Mouse (Mus musculus) kidney, adult 8-10 months (tissue): ENCODE measurements around the gene Adck1.
A peak's percentile ranks its signal among the peaks of the same experiment; 100 is the strongest.
"Not testable (repeated sequence)": the region's sequence is repeated elsewhere in the genome, so short reads cannot be mapped to it uniquely, and the experiment has no call there.

ENCODE experiments used
- DNase-seq, 2 experiments: peaks; one replicate each; pipeline ENCODE4 v3.0.0; 2022

Adck1 gene

DNA sequence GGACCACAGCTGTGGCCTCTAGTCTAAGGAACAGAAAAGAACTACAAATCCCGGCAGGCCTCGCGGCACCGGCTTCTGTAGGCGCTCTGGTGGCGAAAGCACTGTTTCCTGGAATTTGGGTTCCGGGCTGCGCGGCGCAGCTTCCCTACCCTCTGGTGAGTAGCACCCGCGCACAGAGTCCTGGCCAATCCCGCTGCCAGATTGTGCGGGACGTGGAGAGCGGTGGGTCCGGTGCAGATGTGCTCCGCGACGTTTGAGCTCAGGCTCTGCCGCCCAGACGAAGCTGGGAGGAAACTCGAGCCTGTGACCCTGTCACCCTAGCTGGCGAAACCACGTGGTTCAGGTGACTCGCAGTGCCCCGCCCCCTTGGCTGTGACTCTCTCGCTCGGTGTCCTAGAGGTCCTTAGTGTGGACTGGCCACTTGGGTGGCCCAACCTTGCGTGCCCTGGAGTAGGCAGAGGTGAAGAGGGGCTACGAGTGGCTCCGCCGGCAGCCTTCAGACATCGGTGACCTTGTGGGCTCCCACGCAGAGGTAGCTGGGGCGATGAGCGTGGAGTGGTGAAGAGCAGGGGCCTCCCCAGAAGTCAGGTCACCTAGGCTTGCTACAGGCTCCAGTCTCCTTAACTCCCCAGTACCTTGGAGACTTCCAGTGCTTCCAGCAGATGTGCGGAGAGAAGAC is at the start of gene Adck1:
Adck1 (plus strand) TSS at position 114 of the 679 bp plus-strand sequence.
- DNase-seq, result peak; percentile 87 to 93

DNA sequence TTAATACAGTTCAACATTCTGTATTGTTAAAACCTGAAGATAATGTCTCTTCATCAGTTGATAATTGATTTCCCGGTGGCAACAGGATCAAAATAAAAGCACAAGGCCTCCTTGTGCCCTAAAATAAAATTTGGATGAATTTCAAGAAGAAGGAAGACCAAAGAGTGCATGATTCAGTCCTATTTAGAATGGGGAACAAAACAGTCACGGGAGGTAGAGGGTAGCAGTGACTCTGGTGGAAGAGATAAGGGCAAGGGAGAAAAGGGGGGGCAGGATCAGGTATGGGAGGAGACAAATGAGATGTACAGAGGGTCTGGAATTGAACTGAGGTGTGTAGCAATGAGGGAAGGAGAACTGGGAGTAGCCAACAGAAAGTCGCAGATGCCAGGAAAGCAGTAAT is 45.8 kb upstream of the Adck1 start:
- DNase-seq, result no peak

DNA sequence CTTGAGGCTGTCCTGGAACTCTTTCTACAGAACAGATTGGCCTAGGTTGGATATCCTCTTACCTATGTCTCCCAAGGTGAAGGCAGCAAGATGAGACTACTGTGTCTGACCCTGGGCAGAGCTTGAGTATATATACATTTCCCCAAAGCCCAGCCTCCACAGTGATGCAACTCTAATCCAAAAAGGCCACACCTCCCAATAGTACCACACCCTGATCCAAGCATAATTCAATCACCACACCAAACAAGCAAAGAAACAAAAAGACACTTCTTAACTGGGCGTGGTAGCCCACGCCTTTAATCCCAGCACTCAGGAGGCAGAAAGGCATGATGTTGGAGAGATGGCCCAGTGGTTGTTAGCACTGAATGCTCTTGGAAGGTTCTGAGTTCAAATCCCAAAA is 36.4 kb upstream of the Adck1 start, which contains the start of gene Gm5039:
Gm5039 (minus strand) TSS at position 101 of the 400 bp plus-strand sequence.
- DNase-seq, result not testable (repeated sequence)

DNA sequence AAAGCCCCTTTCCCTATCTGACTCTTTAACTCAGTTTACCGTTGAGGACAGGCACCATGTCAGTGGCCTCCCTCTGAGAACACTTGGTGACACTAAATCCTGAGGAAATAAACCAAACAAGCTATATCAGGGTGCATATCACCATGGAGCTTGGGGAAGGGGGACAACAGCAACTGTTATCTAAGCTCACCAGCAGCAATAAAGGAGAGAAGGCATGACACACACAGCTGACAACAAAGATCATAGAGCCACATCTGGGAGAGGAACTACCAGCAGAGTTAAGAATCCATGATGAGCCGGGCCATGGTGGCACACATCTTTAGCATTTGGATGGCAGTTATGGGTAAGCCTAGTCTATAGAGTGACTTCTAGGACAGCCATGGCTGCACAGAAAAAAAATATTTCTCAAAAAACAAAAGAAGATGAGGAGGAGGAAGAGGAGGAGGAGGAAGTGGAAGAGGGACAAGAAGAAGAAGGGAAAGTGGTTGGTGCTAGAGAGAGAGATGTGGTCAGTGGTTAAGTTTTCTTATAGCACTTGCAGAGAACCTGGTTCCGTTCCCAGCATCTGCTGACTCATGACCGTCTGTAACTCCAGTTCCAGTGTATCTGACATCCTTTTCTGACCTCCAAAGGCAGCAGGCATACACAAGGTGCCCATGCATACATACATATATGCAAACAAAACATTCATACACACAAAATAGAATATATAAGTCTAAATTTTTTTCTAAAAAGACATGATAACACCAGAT is 23.5 kb upstream of the Adck1 start:
- DNase-seq, result not testable (repeated sequence)

DNA sequence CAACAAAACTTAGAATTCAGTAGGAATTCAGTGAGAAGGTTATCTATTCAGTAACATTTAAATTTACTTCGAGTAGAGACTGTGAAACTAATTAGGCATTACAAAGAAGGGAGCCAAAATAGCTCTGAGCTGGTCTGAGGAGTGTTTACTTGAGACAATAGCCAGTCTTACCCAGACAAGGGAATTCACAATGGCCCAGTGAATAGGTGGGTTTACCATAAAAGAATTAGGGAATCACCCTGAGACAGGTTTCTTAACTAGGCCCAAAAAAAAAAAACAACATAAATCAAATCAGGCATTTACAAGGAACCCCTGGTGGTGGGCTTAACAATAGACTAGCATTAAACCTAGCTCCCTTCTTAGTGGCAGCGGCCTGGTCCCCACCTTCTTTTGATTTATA is 19.1 kb upstream of the Adck1 start:
- DNase-seq, result not testable (repeated sequence)

DNA sequence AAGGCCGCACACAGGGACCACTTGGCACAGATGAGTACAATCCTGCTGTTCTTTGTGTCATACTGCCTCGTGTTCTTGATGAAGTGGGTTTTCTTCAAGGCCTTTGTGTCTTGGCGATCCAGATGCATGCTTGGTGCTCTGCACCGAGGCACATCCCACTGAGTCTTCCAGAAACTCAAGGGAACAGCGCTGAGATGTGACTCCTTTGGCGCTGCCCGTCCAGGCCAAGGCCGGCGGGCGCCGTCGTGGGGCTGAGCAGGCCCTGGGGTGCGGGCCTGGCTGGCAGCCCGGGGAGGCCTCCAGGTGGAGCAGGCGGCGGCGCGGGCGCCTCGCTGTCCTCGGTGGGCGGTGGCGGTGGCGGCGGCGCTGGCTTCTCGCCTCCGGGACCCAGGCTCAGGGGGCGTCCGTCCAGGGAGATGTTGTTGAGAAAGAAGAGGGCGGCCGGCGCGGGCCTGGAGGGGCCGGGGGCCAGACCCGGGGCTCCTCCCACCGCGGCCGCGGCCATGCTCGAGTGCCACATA is 6.1 kb upstream of the Adck1 start:
- DNase-seq, result no peak

DNA sequence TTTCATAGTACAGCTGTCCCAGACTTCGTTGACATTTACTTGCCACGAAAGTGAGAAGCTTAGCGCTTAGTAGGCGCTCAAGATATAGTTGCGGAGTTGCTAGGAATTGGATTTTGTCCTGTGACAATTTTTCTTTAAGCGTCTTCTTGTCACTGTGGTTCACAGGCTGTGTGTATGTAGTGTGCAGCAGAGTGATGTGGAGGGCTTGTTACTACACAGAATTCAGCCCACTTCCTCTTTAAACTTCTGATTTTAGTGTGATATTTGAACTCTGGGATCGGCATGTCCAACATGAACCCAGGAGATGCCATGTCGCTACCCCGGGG is 729 bp downstream of the Adck1 start:
- DNase-seq, result no peak

DNA sequence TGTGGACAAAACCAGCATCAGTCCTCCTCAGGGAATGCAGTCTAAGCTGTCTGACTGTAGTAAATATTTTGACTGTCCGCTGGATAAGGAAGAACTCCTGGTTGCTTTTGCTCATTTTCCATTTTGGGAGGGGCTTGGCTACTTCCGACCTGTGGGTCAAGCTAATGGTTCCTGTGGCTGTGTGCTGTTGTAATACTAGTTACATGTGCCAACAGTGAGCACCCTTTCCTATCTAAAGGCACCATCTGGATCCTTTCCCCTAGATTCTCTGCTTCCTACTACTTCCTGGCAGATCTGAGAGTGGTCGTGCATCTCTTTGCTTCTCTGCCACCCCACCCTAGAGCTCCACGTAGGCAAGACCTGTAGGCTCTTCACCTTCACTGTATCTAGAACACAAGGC is 7.3 kb downstream of the Adck1 start:
- no peak for DNase-seq

DNA sequence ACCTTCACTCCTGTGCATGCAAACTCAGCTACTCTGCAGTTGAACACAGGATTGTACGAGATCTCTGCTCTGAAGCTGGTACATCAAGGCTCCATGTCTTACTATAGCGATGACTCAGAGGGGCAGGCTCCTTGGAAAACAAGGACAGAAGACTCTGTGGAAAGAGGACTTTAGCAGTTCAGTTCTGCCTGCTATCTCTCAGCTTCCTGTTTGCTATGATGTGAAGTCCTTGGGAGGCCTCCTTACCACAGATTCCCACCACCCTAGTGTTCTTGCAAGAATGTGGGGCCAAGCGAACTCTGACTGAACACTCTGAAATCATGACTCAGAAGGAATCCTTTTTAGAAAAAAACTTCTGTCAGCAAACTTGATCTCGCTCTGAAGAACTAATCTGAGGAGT is 8.3 kb downstream of the Adck1 start:
- DNase-seq, result no peak

DNA sequence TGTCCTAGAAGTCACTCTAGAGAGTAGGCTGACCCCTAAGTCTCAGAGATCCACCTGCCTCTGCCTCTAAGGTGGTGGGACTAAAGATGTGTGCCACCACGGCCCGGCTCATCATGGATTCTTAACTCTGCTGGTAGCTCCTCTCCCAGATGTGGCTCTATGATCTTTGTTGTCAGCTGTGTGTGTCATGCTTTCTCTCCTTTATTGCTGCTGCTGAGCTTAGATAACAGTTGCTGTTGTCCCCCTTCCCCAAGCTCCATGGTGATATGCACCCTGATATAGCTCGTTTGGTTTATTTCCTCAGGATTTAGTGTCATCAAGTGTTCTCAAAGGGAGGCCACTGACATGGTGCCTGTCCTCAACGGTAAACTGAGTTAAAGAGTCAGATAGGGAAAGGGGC is 9.3 kb downstream of the Adck1 start:
- DNase-seq, result not testable (repeated sequence)

DNA sequence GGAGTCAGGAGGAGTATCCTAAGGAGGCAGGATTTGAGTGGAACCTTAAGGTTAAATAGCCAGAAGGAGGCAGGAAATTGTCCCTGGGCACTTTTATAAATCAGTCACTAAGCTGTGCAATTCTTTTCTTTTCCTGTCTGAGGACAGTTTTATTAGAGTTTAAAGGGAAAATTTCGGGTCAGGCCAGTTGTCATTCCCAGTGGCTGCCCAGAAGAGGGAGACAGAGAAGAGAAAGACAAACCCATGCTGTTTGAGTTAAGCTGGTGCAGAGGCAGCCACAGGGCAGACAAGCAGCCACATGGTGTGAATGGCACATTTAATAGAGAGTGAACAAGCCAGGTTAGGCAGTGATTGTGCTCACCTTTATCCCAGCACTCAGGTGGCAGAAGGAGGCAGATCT is 10.0 kb downstream of the Adck1 start:
- not testable (repeated sequence) for DNase-seq

DNA sequence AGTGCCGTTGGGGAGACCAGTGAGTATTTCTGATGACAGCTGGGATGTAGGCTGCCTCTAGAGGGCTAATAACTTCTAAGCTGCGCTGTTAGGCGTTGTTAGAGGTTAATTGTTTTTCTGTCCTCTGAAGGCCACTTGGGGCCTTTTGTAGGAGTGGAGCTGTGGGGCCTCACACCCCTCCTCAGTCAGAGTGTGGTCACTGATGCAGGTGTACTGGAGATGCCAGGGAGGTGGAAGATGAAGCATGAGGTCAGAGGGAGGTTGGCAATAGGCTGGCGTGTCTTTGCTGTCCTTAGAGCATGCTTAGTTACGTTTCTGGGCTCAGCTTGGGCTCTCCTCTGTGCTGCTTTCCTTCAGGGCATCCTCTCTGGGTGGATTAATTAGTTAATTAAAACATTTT is 11.7 kb downstream of the Adck1 start:
- DNase-seq, result no peak

DNA sequence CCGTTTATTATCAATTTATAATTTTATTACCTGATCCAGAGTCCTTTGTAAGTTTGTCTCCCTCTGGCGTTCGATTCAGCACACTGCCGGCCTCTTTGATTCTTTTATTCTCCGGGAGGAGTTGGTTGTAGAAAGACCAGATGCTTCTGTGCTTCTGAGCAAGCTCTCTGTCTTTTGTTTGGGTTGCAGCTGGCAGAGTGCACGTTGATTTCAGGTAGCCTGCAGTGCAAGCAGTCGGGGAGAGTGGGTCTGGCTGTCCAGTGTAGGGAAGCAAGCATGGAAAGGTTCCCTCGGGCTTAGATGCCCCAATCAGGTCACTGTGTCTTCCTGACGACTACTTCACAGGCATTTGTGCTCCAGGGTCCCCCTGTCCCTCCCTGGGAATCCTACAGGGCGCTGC is 16.5 kb downstream of the Adck1 start:
- DNase-seq, result peak in 1 of 2 experiments; percentile 26

DNA sequence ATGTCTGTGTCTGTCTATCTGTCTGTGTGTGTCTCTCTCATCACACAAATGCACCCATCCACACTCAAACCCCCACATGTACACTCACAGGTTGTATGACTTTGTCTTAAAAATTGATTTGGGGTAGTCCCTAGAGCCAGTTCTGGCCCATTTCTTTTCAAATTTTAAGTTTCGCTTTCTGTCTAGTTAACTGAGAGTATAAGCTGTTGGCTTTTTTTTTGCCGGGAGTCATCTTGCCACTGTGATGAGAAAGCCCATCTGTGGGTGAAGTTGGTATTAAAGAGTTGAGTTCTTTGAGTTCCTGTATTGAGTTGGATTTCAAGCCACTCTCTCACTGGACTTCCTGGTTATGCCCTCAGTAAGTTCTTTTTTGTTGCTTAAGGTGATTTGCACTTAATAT is 17.9 kb downstream of the Adck1 start:
- DNase-seq, result no peak

DNA sequence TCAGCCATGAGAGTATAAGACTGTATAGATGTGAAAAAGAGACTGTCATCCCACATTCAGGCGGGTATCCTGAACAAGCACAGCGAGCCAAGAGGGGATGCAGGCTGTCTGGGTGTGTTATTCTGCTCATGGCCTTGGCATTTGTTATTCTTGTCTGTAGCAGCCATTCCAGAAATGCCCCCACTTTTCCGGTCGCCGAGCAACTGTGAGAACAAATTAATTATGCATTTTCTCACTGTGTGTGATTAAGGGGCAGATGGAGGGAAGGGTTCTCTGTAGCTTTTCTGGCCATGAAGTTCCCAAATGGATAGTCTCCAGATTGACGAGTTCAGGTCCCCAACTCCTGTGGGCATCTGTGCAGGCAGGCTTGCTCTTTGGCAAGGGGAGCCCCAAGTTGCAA is 28.5 kb downstream of the Adck1 start:
- DNase-seq, result no peak

DNA sequence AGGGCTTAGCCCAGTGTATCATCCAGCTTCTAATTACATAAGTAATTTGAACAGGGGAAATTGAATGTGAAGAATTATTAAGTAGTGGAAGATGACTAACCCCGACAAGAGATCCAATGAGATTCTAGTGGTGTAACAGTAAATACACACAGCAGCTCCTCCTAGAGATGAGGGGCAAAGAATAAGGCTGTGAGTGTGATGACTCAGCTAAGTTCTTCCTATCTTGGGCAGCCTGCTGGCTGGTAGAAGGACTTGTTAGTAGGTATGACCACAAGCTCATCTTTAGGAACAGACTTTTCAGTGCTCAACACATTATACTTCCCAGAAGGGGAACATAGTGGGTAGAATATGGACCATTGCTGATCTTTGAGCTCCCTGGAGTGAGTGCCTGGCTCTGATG is 38.3 kb downstream of the Adck1 start:
- DNase-seq, result no peak

DNA sequence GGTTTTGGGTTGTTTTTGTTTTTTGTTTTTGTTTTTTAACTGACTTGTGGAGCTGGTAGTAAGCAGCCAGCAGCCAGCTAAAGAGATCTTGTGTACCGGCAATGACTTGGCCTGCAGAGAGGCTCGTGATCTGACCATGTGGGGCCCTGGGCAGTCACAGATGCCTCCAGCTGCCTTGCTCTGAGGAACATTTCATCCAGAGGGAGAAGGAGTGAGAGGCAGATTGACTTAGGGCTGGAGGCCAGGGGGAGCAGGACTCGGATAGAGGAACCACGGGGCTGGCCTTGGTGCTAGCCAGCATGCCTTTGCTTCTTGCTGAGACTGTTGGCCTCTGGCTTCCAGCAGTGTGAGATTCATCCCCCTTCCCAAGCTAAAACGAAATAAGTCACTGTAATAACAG is 43.2 kb downstream of the Adck1 start:
- DNase-seq, result no peak

DNA sequence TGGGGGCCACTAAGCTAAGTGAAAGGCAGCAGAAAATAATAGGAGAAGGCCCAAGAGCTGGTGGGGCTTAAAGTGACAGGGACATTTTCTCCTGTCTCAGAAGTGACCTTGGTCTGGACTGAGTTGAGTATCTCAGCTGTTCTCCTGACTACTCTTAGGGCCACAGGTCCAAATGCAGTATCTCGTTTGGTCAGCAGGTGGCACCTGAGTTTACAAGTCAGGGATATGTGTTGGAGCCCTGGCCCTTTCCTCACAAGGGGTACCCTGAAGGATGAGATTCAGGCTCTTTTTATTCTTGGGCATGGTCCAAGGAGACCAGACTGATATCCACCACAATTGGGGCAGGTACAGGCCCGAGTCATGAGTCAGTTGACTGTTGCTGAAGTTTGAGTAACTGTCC is 44.8 kb downstream of the Adck1 start:
- DNase-seq, result peak; percentile 39 to 80

DNA sequence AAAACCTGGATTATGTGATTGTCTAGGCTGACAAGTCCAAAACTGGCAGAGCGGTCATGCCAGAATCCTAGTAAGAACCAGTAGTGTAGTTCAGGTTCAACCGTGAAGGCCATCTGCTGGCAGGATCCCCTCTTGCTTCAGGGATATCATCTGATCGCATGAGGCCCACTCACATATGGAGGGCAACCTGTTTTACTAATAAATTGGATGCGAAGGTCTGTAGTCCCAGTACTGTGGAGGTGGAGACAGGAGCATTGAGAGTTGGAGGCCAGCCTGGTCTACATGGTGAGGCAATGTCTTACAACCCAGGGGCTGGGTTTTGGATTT is 47.6 kb downstream of the Adck1 start:
- DNase-seq, result no peak

DNA sequence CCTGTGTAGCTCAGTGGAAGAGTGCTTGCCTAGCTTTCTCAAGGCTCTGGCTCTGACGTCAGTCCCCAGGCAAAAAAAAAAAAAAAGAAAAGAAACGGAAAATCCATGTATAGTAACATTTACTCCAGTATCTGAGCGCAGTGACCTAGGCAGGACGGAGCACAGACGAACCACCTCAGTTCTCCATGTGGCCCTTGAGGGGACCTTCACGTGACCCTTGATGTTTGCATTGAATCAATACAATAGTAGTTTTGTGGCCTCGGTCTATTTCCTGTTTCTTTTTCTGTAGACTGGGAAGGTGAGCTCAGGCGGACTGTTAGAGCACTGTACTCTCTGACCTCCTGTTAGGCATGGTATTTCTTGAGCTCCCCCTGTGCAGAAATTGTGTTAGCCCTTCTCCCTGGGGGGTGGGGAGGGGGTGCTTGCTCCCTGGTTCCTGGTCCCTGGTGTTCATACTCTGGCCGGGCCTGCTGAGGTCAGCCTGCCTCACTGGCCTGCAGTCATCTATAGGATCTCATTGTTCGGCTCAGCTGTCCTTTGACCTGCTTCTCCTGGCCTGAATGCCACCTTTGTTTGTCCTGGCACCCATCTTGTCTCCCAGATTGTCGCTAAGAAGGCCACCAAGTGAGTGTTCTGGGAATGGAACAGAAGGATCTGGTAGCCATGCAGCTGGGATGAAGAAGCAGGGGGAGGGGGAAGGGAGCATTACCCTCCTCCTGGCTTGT is 48.1 kb downstream of the Adck1 start:
- no peak for DNase-seq

DNA sequence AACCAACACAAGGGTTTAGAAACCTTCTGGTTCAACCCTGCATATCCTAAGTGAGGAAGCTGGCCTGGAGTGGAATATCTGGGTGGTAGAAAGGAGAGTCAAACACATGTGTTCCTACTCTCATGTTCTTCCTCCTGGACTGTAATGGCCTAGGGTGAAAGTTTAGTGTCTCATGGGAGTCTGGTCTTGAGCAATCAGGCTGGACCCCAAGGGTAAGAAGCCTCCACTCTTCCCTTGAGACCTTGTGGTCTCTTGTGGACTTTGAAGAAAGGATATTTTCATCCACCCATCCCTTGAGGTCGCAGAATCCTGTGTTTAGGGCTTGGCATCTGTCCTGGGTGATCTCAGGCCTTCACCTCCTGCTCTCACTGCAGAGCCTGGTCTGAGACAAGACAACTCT is 52.9 kb downstream of the Adck1 start:
- DNase-seq, result no peak

DNA sequence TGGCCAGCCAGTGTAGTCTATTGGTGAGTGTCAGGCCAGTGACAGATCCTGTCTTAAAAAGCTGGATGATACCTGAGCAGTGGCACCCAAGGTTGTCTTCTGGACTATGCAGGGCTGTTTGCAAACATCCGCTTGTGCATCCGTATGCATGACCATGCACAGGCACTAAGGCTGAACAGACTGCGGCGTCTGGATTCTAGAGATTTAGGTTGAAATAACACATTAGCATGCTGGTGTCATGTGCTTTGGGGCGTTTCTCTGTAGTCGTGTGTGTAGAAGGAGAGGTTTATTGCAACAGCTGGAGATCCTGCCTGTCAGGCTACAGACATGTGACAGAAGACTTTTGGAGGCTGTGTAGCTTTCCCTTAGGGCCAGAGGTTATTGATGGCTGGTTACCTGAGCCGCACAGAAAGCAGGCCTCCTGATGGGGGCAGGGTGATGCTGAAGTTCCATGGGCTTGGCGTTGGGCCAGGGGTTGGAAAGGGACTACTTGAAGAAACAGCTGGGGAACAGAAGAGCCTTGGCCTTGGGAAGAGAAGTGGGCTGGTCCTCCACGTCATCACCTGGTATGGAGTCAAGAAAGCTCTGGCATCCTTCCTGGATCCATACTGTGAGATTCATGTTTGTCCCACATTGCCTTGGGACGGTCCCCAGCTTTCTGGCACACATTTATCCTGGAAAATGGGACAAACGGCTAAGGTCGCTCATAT is 59.7 kb downstream of the Adck1 start:
- DNase-seq, result peak; percentile 9 to 10

DNA sequence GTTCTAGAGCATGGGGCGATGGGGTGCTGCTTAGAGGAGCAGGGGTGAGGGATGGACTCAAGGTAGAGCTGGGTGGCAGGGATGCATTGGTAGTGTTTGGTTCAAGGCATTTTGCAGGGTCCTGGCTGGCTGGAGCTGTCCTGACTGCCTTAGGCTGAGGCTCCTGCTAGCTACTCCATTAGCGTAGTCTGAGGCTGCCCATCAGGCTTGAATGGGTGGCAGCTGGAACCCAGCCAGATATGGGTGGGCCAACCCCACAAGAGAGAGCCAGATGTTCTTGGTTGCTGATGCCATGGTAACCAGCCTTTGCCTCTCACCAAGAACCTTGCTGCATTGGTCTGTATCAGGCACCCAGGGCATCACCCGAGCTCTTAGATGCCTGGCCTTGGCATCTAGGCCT is 66.6 kb downstream of the Adck1 start:
- no peak for DNase-seq
